Mouse (Mus musculus): ENCODE data around the gene Prdm11. TPM values are rescaled to one million over a fixed set of nuclear protein-coding genes. Genes with fewer than 3 reads are reported as not detected.

Prdm11 gene
- polyA plus RNA-seq, 2 experiments from 2014 or later: 0.99 to 1.3 TPM

DNA sequence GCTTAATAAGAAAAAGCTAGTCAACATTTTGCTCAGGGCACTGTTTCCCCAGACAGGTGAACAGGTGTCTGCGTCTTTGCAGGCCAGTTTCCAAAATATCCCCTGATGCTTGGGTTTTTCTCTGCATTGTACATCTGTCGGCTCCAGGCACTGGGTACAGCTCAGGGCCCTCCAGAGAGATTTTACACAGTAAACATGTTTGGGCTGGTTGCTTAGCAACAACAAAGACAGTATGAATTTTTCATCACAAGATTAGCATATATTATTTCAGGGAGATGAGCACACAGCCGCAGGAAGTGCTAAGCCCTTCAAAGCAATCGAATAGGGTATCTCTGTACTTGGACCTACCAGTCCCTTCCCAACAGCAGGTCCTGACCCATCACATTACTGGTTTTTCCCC, 125.3 kb downstream of the Prdm11 start:
- ATAC-seq: no peak

DNA sequence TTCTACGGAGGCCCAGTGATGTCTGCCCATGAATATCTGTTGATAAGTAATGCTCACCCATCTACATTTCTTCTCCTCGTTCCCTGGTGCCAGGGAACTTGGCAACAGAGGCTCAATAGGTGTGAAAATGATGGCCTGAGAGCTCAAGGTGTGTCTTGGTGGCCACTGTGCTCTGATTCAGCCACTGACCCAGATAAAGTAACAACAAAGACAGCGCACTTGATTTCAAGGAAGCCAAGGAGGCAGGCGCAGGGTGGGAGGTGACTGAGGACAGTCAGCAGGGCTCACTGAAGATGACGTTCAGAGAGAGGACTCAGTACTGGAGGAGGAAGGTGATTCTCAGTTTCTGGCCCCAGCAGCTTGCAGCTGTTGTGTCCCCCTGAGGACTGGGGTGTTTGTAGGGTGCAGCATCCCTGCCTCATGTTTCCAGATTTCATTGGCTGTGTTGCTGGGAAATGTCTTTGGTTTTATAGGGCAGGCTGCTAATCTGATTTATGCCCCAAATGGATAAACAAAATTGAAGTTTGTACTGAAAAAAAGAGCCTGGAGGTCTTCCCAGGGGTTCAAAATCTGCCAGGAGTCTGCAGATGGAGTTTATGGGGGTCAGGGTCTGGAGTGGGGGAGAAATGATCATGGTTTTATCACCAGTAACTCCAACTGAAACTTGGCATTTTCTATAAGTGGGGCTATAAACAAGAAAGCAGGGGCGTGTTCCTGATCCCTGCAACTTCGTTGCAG, 128.4 kb downstream of the Prdm11 start:
- ATAC-seq: no peak

DNA sequence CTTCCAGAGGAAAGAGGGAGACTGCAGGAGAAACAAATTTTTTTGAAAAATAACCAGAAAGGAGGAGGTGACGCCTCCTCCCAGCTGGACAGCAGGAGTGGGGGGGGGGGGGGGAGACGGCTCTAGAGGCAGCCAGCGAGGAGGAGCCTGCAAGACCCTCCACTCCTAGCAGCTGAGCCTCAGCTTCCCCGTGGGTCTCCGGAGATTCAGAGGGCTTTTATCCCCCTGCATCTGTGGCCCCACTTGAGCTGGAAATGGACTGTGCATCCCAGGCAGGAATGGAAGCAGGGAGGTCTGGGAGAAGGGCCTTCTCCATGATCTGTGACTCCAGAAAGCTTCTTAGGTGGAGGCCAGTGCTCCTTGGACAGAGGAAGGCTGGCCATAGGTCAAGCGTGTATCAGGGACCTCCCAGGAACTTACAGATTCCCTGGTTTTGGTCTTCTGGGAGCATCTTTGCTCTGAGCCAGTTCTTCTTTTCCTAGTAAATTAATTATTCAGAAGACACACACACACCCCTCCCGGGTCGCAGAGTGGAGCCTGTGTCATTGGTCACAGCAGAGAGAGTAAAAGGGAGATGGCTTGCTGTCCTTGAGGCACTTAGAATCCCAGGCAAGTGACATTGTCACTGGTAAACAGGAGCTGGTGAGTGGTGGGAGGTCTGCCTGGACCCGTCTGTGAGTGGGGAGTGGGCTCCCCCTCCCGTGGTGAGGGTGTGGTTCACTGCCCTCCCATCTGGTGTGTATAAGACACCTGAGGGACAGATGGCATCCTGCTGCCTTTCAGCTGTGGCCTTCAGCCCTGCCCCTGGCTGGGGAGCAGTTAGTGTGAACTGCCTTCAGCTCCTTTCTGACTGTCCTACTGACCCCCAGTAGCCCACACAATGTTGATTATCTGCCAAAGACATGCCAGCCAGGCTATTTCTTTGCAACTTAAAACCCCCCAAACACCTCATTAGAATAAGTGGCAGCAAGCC, 130.0 kb downstream of the Prdm11 start:
- no peak for ATAC-seq

Other genes starting within 250 kb of the Prdm11 start
- gene Syt13, start 131.1 kb downstream of the Prdm11 start, polyA plus RNA-seq (2017; shearing (Covaris generic)): not detected
- 10 to 100 TPM; 70.9 to 73.5 TPM for gene Trp53i11, start 141.4 kb upstream of the Prdm11 start, polyA plus RNA-seq (2017; shearing (Covaris generic))

Measured in activated CD4-positive, CD25-positive, alpha-beta regulatory T cell, adult 4 months (primary cell).